Mouse (Mus musculus) splenic B cell, adult 2 months (primary cell): ENCODE results near the gene Tacc2.

Experiments
- DNase-seq: peaks from one replicate; pipeline ENCODE4 v3.0.0-alpha.2; 2011; ENCODE audit warnings: low read depth, low spot score
- H3K27me3 ChIP-seq: 2 replicates; pipeline ENCODE4 v1.6.1; 2012; ENCODE audit warnings: mild to moderate bottlenecking, low read length, moderate library complexity, mixed read lengths; ENCODE audit not compliant: control insufficient read depth, poor library complexity, insufficient read depth, severe bottlenecking
- H3K36me3 ChIP-seq: 2 replicates; pipeline ENCODE4 v1.6.1; 2012; ENCODE audit warnings: mild to moderate bottlenecking, low read length, moderate library complexity, mixed read lengths; ENCODE audit not compliant: control insufficient read depth, poor library complexity, insufficient read depth, severe bottlenecking

Tacc2 gene

GRCm38 (mm10) chr7:130645332-130645993, 68.2 kb downstream of the Tacc2 start:
- DNase-seq = peak; percentile 13
- H3K36me3 ChIP-seq = no peaks in the 10 kb centered on the region
- H3K27me3 ChIP-seq = no peaks in the 10 kb centered on the region

- no peaks in the 10 kb centered on the region for H3K36me3 ChIP-seq
- H3K27me3 ChIP-seq = no peaks in the 10 kb centered on the region
- DNase-seq = peak; percentile 26
These were observed 68.9 kb downstream of the Tacc2 start for GRCm38 (mm10) chr7:130645994-130646761.

- Histone ChIP-seq H3K27me3 (no peaks in the 10 kb centered on the region), H3K36me3 (no peaks in the 10 kb centered on the region)
- DNase-seq = peak; percentile 62
These were observed 69.5 kb downstream of the Tacc2 start for GRCm38 (mm10) chr7:130646762-130647139.

- no peaks in the 10 kb centered on the region for H3K36me3 ChIP-seq
- DNase-seq = peak; percentile 10
- no peaks in the 10 kb centered on the region for H3K27me3 ChIP-seq
These were observed 70.8 kb downstream of the Tacc2 start for GRCm38 (mm10) chr7:130648061-130648460.

GRCm38 (mm10) chr7:130649257-130649656, 72.0 kb downstream of the Tacc2 start:
- Histone ChIP-seq H3K27me3 (no peaks in the 10 kb centered on the region), H3K36me3 (no peaks in the 10 kb centered on the region)
- DNase-seq = no peak

- H3K27me3 ChIP-seq = no peaks in the 10 kb centered on the region
- DNase-seq = no peak
- no peaks in the 10 kb centered on the region for H3K36me3 ChIP-seq
These were observed 73.4 kb downstream of the Tacc2 start for GRCm38 (mm10) chr7:130650621-130651020.

- no peaks in the 10 kb centered on the region for H3K36me3 ChIP-seq
These were observed 75.9 kb downstream of the Tacc2 start for GRCm38 (mm10) chr7:130653036-130653555.

GRCm38 (mm10) chr7:130654562-130654961, 77.3 kb downstream of the Tacc2 start:
- DNase-seq = no peak
- H3K36me3 ChIP-seq = no peaks in the 10 kb centered on the region
- no peaks in the 10 kb centered on the region for H3K27me3 ChIP-seq

More at GRCm38 (mm10) chr7:130653036-130653555, 75.9 kb downstream of the Tacc2 start:
- DNase-seq = no peak
- H3K27me3 ChIP-seq = no peaks in the 10 kb centered on the region

- no peaks in the 10 kb centered on the region for H3K36me3 ChIP-seq
- no peak for DNase-seq
- H3K27me3 ChIP-seq = no peaks in the 10 kb centered on the region
These were observed 79.7 kb downstream of the Tacc2 start for GRCm38 (mm10) chr7:130656965-130657364.

- H3K36me3 ChIP-seq = no peaks in the 10 kb centered on the region
- no peak for DNase-seq
- no peaks in the 10 kb centered on the region for H3K27me3 ChIP-seq
These were observed 80.5 kb downstream of the Tacc2 start for GRCm38 (mm10) chr7:130657751-130658150.

- no peaks in the 10 kb centered on the region for H3K36me3 ChIP-seq
- H3K27me3 ChIP-seq = no peaks in the 10 kb centered on the region
- no peak for DNase-seq
These were observed 81.9 kb downstream of the Tacc2 start for GRCm38 (mm10) chr7:130659129-130659528.

GRCm38 (mm10) chr7:130662250-130662649, 85.0 kb downstream of the Tacc2 start:
- H3K27me3 ChIP-seq = no peaks in the 10 kb centered on the region
- no peaks in the 10 kb centered on the region for H3K36me3 ChIP-seq
- no peak for DNase-seq

- Histone ChIP-seq H3K36me3 (no peaks in the 10 kb centered on the region), H3K27me3 (no peaks in the 10 kb centered on the region)
- no peak for DNase-seq
These were observed 85.6 kb downstream of the Tacc2 start for GRCm38 (mm10) chr7:130662869-130663268.

GRCm38 (mm10) chr7:130664037-130664436, 86.8 kb downstream of the Tacc2 start:
- no peaks in the 10 kb centered on the region for H3K27me3 ChIP-seq
- H3K36me3 ChIP-seq = no peaks in the 10 kb centered on the region
- no peak for DNase-seq

GRCm38 (mm10) chr7:130664629-130665028, 87.4 kb downstream of the Tacc2 start:
- DNase-seq = no peak
- Histone ChIP-seq H3K36me3 (no peaks in the 10 kb centered on the region), H3K27me3 (no peaks in the 10 kb centered on the region)
